Mouse (Mus musculus): Measurements from ENCODE around the gene Atf4. TPM values are rescaled to one million over a fixed set of nuclear protein-coding genes. Genes with fewer than 3 reads are reported as not detected.

Gene Atf4
- total RNA-seq (2021), result 194 and 214 TPM in 2 replicates
- long read RNA-seq, transcript Atf4-203 (1 exons, 2,019 nt), result major isoform, 49 of 100 reads
- long read RNA-seq, transcript Atf4-201 (3 exons, 1,725 nt), result minor isoform, 32 of 100 reads
- long read RNA-seq, partial matches to known transcripts, result 19 of 100 reads
- long read RNA-seq, other reads (novel, unspliced or antisense), result 0 of 100 reads

DNA sequence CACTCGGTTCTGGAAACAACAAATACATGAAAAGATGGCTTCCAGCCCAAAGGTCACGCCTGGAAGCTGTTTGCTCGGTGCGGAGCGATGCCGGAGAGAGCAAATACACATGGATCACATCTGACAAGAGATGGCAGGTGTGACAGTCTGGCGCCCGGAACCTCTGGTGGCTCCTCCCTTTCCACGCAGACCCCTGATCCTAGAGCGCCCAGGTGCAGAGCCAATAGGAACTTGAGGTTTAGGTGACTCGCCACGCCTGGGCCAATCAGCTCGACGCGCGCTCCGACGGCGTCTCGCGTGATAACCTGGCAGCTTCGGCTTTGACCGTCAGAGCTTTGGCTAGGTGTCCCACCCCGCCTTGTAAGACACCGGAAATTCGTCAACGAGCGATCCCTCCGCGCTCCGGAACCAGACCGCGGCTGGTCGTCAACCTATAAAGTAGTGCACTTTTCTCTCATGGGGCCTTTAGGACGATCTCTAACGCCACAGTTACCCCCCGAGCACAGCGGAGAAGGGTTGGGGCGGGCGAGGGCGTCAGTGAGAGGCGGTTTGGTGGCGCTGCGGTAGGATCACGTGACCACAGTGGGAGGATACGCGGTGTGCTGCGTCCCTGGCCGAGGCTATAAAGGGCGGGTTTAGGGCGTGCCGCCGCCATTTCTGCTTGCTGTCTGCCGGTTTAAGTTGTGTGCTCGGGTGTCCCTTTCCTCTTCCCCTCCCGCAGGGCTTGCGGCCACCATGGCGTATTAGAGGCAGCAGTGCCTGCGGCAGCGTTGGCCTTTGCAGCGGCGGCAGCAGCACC is at the start of gene Atf4:
Gene Atf4, plus strand, starts transcription at position 338 of the 799 bp plus-strand sequence.
- peak; percentile 95 for DNase-seq

GRCm38 (mm10) chr15:80206057-80206565 is 48.9 kb upstream of the Atf4 start:
- no peak for DNase-seq

DNA sequence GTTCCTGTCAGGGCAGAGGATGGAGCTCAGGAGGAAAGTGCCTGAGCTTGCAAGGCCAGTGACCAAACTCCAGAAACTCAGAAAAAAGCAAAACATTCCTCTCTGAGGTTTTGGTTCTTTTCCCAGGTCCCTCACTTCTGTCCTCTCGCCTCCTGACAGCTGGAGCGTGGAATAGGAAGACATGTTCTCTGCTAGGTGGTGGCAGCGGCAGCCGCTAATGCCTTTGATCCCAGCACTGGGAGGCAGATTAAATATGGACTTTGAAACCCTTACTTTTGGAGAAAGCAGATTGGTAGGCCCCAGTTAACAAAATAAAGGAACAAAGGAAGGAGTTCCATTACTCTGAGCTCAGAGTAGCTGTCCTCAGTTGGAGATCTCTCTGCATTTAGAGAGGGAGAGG is 46.5 kb upstream of the Atf4 start:
- DNase-seq, result no peak

DNA sequence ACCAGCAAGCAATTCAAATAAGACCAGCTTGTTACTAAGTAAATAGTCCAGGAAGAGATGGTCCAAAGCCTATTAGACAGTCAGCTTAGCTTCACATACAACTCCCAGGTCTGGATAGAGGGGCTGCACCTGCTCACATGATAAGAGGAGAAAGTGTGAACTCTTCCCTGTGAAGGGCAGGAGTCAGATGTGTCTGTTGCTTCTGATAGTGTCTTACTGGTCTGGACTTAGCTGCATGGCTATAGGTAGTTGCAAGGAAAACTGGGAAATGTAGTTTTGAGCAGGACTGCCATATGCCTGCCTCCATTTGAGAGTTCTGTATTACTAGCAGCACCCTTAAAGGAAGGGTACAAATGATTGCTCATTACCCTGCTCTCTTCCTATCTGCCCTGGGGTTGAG is 41.3 kb upstream of the Atf4 start:
- DNase-seq, result no peak

DNA sequence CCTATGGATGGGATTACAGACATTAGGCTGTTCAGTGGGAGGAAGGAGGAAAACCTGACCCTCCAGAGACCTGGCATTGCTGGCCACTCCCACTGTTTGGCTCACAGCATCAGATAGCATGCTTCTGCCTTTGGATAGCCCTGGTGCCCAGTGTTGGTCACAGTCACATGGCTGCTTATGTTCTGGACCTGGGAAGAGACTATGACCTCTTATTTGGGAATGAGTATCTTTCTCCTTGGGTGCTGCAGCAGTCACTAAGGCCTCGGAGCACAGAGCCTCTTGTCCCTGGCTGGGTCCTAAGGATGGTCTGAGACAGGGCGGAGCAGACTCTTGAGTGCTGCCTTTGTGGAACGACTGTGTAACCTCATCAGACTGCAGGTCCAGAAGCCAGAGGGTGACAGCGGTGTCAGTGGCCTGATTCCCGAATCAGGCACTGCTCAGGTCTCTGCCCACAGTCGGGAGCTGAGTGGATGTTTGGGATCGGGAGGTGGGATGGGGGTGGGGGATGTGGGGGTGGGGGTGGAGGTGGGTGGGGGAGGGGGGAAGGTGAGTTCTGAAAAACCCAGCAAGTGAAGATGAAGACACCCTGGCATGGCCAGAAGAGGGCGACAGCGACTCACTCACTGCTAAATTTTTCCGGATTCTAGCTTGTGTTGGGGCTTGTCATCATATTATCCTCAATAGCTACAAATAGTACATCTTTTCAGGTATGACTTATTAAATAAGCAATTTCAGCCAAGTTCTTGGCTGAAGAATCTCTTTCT is 39.1 kb upstream of the Atf4 start:
- peak; percentile 43 for DNase-seq

DNA sequence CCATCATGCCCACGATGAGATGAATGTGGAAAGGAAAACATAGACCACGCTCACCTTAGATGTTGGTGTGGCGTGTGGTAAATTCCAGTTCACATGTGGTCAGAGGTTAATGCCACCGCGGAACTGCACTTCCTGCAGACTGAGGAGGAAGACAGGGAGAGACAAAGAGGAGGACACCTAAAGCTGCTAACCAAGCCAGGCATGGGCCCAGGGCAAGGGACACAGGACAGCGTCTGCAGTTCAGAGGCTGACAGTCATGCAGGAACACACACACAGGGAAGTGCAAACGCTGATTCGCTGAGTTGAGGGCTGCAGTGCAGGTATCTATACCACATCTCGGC is 38.5 kb upstream of the Atf4 start:
- no peak for DNase-seq

DNA sequence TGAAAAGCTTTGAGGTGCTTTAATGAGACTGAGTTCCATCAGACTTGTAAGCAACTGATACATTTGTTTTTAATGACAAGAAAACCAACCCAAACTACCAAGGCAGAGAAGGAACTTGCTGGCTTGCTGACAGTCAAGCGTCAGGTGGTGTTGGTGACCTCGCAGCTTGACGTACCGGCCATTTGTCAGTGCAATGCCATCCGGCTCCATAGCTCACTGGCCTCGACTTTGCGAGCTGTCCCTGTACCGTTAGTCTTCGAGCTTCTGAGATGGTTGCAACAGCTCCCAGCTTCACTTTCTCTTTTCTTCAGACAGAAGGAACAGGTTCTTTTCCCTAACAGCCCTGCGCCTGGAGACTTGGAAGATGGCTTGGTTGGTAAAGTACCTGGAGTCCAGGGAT is 37.5 kb upstream of the Atf4 start:
- DNase-seq, result no peak

- no peak for DNase-seq
Measured at GRCm38 (mm10) chr15:80219211-80219610, 35.8 kb upstream of the Atf4 start.

DNA sequence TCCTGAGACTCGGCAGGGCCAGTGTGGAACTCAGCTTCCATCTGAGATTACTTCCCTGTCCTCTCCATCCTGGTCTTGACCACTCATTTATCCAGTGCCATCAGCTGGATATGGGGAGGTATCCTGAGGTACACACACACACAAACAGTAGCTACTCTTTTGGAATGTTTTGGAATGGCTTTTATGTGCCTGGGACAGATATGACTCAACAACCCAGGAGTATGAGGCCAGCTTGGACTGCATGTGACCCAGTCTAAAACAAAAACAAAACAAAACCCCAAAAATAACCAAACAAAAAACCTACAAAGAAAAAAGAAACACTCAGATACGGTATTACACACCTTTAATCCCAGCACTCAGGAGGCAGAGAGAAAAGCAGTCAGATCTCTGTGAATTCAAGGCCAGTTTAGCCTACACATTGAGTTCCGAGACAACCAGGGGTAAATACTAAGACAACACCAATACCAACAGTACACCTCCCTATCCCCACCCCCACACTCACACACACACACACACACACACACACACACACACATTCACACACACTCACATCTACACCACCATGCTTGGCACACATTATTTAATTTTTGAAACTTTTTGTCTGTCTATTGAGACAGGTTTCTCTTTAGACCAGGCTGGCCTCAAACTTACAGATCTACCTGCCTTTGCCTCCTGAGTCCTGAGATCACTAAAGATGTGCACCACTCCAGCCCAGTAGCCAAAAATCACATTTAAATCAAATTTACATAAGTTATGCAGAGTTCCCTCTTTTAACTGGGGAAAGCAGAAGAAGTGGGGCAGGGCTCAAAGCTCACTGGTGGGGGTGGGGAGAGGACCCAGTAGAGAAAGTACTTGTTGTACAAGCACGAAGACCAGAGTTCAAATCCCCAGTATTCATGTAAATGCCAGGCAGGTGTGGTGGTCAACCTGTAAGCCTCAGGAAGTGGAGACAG is 35.0 kb upstream of the Atf4 start:
- DNase-seq, result no peak

DNA sequence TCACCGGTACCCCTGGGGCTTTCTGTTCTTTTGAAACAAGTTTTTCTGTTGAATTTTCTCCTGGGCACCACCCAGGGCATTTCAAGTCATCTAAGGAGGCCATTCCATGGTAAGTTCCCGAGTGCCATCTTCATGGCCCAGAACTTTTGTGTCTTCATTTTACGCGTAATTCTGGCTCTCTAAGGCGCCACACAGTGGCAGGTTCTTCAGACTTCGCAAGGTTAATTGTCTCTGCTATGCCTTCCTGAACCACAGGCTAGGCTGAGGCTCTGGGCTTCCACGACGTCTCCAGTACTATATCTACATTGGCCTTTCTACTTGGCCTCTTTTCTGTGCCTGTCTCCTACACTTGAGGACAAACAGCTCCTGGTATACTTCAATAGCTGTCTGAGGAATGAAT is 34.0 kb upstream of the Atf4 start:
- DNase-seq, result no peak

DNA sequence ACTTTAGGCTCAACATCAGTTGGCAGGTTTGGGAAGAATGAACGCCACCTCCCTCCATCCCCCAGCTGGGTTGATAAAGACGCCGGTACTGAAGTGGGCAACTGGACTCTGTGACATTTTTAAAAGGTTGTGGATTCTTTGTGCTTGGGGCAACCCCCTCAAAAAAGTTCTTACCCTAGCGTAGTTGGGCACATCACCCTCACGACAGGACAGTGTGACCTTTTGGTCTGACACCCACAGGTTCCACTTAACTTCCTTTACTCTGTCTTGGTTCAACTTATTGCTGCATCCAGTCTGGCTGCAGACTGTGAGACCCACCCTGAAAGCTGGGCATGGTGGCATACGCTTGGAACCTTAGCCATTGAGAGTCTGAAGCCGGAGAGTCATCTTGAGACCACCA is 31.2 kb upstream of the Atf4 start:
- DNase-seq, result no peak

GRCm38 (mm10) chr15:80225208-80225607 is 29.8 kb upstream of the Atf4 start:
- peak; percentile 90 for DNase-seq

DNA sequence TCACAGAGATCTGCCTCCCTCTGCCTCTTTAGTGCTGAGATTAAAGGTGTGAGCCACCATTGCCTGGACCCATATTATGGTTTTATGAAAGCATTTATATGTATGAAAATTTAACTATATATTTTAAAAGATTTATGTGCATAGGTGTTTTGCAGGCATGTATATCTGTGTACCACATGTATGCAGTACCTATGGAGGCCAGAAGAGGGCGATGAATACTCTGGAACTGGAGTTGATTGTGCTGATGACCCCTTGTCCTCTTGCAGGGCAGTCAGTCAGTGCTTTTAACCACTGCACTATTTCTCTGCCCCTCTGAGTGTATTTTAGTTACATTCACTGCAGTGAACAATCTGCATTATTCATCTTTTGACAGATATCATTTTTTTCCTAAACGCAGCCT is 29.2 kb upstream of the Atf4 start:
- peak; percentile 51 for DNase-seq

- no peak for DNase-seq
Measured at GRCm38 (mm10) chr15:80228071-80228800, 26.7 kb upstream of the Atf4 start.

DNA sequence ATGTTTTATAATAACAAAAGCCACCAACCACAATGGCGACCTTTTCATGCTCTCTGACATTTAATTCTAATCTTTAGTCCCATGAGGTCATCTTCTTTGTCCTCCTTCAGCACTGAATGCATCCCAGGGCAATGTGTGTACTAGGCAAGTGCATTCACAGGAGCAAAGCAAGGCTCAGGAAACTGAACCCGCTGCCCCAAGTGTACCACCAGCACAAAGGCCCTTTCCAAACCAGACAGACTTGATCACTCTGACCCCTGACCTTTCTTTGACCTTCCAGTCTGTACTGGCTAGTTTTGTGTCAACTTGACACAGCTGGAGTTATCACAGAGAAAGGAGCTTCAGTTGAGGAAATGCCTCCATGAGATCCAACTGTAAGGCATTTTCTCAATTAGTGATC is 22.7 kb upstream of the Atf4 start:
- no peak for DNase-seq

GRCm38 (mm10) chr15:80233053-80233452 is 21.9 kb upstream of the Atf4 start:
- DNase-seq, result no peak

GRCm38 (mm10) chr15:80233733-80234509 is 21.1 kb upstream of the Atf4 start, which contains the start of gene Mief1:
Mief1 (plus strand) TSS chr15:80234018.
- DNase-seq, result peak; percentile 98

DNA sequence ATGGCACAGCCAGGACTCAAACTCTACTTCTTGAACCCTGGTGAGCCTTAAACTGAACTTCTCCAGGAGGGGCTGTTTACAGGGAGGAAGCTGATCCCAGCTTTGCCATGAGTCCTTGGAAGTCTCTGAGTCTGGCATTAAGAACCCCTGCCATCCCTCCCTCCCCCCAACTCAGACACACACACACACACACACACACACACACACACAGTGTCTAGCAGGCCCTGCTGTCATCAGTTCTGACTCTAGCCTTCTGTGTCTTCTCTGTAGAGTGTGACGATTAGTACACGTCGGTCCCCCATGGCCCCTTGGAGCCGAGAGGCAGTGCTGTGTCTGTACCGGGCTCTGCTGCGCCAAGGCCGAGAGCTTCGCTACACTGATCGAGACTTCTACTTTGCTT is 19.4 kb upstream of the Atf4 start, which contains the start of gene AC140267.1:
Gene AC140267.1, plus strand, starts transcription at position 301 of the 400 bp plus-strand sequence.
- DNase-seq, result no peak

DNA sequence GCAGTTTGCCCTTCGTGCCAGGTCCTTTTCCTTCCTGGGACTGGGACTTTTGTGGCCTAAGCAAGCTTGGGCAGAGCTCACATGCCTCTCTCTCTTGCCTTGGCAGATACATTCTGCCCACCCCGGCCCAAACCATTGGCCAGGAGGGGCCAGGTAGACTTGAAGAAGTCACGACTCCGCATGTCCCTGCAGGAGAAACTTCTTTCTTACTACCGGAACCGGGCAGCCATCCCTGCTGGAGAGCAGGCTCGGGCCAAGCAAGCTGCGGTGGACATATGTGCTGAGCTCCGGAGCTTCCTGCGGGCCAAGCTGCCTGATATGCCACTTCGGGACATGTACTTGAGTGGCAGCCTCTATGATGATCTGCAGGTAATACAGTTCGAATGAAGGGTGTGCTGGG is 6.8 kb upstream of the Atf4 start:
- no peak for DNase-seq

- DNase-seq, result no peak
Measured at GRCm38 (mm10) chr15:80248596-80248995, 6.4 kb upstream of the Atf4 start.
